Mouse (Mus musculus) common myeloid progenitor, adult 5-6 weeks (primary cell): ENCODE results near the gene Acvr1. TPM values are rescaled to one million over a fixed set of nuclear protein-coding genes. Genes with fewer than 3 reads are reported as not detected.
A peak's percentile ranks its signal among the peaks of the same experiment; 100 is the strongest.

Source experiments
- ATAC-seq: replicated peaks from 2 replicates; pipeline ENCODE4 v1.8.0; 2016; ENCODE audit warnings: low read depth, mild to moderate bottlenecking, moderate TSS enrichment, inconsistent platforms; ENCODE audit not compliant: poor library complexity, severe bottlenecking
- total RNA-seq: library from RNA; stranded (forward); fragments of 200-1000, 187-1606 nt; gene quantifications from 2 replicates; pipeline ENCODE4 v1.2.3, GENCODE M21; 2017

Acvr1 gene
- total RNA-seq, 1 experiment from 2014 or later: 3.0 TPM

DNA sequence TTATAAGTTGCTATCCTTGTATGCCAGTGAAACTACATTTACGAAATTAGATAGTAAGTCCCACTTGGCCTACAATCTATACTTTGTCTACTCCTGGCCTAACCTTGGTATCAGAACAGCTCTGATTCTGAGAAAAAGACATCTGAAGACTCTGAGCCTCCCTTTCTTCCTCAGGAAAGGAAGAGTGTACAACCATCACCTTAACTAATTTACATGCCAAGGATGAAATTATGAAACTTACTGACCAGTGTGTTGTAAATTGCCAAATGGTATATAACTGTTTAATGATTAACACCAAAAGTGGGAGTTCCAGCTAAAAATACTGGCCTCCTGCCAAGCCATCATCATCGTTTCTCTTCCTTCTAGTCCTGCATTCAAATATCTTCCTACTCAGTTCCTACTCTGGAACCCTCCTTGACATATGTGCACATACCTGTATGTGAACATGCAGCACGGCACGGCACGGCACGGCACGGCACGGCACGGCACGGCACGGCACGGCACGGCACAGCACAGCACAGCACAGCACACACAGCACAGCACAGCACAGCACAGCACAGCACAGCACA is 141.4 kb downstream of the Acvr1 start:
- ATAC-seq: no peak

DNA sequence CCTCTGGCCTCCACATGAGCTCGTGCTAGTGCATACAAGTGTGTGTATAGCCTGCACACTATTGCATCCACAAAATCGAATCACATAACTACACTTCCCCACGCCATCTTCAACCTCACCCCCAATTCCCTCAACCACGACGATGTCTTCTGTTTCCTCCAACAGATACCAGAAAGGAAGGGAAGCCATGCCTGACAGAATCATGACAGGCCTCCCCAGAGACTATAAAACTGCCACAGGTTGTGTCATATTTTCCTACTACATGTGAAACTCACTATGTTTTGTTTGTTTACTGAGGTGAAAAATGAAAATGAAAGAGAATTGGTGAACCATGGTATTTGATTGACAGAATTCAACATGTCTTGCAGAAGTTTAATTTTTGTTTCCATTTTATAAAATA is 143.6 kb downstream of the Acvr1 start:
- peak; percentile 58; the same call in 1 of the 2 replicates for ATAC-seq

- no peak for ATAC-seq
These were observed 147.4 kb downstream of the Acvr1 start for GRCm38 (mm10) chr2:58419571-58419970.

DNA sequence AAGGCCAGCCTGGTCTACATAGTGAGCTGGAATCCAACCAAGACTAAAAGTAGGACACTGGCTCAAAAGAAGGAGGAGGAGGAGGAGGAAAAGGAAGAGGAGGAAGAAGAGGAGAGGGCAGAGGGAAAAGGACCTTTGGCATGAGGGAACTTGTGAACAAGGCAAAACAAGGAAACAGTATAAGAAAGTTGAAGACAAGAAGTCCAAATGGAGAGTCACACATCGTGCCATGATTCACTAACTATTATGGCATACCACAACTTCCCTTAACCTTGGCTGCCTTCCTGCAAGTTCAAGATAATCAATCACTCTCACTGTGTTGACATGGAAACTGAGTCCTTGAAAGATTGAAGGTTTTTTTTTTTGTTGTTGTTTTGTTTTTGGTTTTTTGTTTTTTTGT is 148.8 kb downstream of the Acvr1 start:
- no peak for ATAC-seq

GRCm38 (mm10) chr2:58417684-58418083 is 149.3 kb downstream of the Acvr1 start:
- no peak for ATAC-seq

DNA sequence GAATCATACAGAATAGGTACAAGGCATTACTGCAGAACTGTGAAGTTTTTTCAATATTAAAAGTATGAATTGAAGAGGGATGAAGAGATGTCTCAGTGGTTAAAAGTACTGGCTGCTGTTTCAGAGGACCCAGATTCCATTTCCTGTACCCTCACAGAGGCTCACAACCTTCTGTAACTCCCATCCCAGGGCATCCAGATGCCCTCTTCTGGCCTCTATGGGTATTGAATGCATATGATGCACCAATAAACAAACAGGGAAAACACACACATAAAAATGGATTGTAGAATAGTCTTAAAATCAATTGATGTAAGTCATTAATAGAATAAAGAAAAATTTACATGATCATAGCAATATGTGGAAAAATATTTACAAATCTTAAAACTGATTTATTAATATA is 151.9 kb downstream of the Acvr1 start:
- ATAC-seq: peak; percentile 76

DNA sequence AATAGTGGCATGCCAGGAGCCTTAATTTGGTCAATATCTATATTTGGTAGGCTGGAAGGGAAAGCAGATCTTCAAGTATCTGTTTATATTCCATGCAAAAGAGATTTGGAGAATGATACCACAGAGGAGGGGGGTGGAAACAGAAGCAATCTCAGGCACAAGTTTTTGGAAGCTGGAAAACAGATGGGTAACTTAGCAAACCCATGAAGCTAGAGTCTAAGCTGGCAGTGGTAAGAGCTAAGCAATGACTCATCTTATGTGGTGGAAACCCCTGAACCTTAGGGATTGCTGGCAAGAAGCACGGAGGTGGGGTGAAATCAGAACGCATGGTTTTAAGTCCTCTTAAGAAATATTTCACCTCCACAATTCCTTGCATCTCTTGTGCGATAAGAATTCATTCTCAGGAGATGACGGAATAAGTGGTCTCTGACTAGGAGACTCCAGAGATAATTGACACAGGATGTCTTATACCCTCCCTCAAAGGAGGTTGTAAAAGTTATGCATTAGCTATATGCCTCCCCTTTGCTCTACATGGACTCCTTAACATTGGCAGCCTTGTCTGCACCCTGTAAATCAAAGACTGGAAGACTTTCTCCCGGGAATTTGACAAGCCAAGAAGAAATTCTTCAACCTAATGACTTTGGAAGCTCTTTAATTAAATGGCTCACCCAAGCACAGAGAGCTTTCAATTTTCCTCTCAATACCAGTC is 157.9 kb downstream of the Acvr1 start:
- ATAC-seq: no peak

GRCm38 (mm10) chr2:58403481-58403880 is 163.5 kb downstream of the Acvr1 start:
- no peak for ATAC-seq

DNA sequence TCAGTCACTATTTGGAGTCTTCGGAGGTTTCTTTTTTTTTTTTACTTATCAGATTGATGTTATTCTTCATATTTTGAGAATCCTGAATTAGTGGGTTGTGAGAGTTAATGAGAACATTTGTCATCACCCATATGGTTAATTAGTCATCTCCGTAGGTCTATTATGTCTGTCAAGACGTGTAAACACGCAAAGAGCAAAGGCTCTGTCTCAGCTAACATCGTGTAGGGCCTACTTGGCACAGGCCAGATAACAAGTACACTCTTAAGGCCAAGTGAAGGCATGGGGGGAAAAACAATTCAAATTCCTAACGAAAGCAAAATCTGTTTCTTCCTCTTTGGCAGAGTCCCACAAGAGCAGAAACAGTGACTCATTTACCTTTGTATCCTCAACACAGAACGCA is 178.4 kb downstream of the Acvr1 start:
- ATAC-seq: no peak

GRCm38 (mm10) chr2:58380020-58380419 is 186.9 kb downstream of the Acvr1 start:
- no peak for ATAC-seq

DNA sequence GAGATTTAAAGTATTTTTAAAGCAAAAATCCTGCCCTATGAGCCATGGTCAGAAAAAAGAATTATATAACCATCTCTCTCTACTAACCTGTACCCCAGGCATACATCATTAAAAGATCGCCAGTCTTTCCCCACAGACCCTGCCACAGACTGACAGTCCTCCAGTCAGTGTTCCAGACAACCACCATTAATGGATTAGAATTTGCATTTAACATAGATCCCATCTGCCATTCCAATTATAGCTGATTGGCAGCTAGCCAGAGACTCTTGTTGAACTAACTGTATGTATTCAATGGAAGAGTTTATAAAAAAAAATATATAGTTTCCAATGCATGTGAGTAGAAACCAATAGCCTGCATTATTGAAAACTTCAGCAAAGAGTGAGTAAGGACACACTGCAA is 187.5 kb downstream of the Acvr1 start:
- no peak for ATAC-seq

DNA sequence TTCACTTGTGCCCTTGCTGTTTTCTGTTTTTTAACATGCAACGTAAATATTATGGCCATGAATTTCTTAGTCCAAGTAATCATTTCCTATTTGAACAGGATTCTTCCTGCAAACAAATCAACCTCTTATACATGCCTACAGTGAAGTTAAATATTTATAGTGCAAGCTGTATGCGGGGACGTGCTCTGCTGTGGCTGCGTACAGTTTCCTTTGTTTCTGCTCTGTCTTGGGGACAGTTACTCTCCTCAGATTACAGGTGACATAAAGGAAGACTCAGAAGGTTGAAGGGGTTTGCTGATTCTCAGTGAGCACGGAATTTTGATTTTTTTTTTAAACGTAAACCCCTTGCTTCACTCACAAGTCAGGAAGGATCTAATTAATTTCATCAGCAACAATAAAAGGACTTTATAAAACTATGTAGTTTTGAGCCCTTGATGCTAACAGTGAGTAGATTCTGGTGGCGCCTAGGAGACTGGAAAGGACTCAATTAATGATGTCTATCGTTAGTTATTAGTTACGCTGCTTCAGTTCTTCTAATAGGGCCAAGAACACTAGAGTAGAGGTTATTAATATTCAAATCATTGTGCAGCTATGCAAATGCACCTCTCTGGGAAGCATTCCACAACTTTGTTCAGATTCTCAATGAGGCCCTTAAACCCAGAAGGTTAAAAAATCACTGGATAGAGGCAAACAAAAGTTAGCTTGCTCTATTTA is 189.4 kb downstream of the Acvr1 start:
- ATAC-seq: no peak

DNA sequence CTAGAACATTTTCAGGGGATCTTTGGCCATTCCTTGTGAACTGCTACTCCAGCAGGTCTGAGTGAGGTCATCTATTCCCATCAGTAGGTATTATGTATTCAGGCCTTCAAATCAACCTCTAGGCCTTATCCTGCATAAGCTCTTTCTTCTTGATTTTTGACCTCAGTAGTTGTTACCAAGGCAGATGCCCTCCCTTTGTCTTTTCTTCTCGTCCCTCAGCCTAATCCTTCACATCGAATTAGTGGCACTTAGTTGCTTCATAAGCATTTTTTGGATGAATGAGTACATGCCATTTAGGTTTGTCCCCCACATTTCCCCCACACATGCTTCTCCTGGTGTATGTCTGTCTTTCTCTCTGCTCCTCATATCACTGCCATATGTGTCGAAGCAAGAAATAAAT is 200.8 kb downstream of the Acvr1 start:
- ATAC-seq: no peak

GRCm38 (mm10) chr2:58361361-58362046 is 205.5 kb downstream of the Acvr1 start:
- ATAC-seq: no peak

DNA sequence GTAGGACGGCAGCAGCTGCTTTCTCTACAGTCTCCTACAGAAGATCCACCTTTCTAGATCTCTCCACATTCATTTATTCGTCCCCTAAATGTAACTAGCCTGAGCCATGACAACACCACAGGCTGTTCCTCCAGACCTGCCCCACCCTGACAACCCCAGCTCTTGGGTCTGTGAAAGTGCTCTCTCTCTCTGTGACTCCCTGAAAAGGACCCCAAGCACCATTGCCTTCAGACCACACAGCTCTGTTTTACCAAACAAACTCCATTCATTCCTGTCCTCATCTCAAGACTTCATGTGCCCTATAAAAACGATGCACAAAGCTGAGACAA is 208.9 kb downstream of the Acvr1 start:
- no peak for ATAC-seq

DNA sequence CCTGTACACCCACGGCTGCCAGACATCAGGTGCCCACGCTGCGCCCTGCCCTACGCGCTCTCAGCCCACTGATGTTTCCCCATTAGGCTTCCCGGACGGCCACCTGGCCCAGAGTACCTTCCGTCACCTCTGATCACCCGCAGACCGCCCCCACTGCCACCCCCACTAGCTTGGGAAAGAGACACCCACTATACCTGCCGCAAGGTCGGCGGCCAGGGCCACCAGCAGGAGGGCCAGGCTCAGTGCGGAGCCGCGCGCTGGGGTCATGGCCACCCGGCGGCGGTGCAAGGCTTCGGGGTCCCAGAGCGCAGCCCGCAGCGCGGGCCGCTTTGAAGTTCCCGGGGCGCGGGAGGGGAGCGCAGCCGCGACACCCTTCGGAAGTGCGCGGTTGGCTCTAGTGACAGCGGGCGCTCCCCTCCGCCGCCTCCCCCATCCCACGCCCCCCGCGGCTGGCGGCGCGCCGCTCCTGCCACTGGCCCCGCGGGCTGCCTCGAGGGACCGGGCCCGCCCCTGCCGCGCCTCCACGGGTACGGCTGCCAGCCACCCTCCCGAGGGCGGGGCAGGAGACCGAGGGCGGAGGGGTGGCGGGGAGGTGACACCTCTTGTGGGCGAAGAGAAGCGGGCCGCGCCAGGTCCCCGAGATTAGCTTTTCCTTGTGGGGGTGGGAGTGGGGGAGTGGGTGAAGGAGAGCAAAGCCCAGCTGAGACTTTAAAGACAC is 209.4 kb downstream of the Acvr1 start, which contains the start of gene Acvr1c:
TSS of gene Acvr1c (minus strand) at position 482 of the 718 bp plus-strand sequence.
- peak; percentile 81 for ATAC-seq

GRCm38 (mm10) chr2:58357068-58357413 is 209.9 kb downstream of the Acvr1 start:
- peak; percentile 37 for ATAC-seq

- ATAC-seq: no peak
These were observed 212.6 kb downstream of the Acvr1 start for GRCm38 (mm10) chr2:58354389-58354788.

- ATAC-seq: no peak
These were observed 214.1 kb downstream of the Acvr1 start for GRCm38 (mm10) chr2:58352846-58353245.

DNA sequence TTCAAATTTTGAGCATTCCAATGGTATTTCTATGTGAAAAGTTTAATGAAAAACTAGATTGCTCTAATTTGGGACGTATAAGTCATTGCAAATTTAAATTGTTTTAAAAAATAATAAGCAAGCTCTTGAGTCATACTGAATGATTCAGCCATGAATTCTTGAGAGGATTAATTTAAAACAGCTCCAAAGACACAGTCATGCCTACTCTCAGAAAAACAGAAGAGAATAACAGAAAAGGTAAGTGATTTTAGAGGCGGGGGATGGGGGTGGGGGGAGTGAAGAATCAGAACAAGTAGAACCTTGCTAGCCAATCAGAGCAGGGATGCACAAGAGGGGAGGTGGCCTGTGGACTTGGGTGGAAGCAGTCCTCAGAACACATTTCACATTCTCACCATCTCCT is 216.3 kb downstream of the Acvr1 start:
- ATAC-seq: no peak
